Mouse (Mus musculus): ENCODE results near the gene Nusap1.

Gene Nusap1

DNA sequence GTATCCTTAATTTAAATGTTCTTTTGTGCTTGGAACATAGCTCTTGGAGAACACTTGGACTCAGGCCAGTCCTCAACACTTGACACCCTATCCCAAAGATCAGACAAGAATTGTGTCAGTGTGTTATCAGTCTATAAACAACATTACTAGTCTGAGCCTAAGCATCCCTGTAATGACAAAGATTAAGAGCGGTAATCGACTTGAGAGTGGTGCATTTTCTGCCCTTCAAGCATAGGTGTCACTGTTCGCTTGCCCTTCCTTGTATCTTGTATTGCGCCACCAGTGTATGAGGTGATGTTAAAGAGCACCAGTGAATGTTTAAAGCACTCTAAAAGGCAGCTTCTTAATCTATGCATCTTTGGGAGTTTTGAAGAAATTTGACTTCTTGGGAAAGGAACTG, 11.1 kb upstream of the Nusap1 start:
- TF ChIP-seq GATA4 (IDR thresholded peaks at IDR 0.05; ENCODE audit: insufficient replicate concordance, low read length) = no peak

DNA sequence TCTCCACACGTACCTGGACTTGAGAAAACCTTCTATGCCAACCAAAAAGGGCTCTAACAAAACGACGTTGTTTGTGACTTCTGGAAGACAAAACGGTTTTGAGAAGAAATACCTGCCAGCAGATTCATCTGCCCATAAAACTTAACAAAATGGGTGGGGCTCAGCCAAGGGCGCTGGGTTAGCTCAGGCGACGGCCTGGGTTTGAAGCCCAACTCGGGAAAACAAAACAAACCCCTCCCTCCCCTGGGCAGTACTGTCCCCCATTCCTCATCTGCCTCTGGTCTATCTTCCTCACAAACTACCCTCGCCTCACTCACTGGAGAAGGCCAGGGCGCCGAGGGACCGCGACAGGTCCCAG, 278 bp upstream of the Nusap1 start:
- no peak for TF ChIP-seq GATA4 (IDR thresholded peaks at IDR 0.05; ENCODE audit: insufficient replicate concordance, low read length)

GRCm38 (mm10) chr2:119621302-119621701, 3.2 kb downstream of the Nusap1 start:
- TF ChIP-seq GATA4 (IDR thresholded peaks at IDR 0.05; ENCODE audit: insufficient replicate concordance, low read length) = no peak

DNA sequence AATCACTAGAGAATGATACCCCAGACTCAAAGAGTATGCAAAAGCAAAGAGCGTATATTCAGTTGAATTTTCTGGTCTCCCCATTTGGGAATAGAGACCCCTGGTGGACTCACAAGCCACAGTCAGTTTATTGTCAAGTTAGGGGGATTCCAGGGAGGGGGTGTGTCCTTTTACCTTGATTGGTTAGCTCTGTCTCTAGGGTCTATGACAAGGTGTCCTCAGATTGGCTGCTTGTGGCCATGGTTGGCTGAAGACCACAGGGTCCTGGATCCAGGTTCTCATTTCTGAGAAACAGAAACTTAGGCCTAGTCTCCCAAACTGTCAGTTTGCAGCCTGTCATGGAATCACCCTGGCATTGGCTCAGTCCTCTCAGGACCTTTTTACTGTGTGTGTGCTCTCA, 18.7 kb downstream of the Nusap1 start:
- TF ChIP-seq GATA4 (IDR thresholded peaks at IDR 0.05; ENCODE audit: insufficient replicate concordance, low read length) = no peak

- TF ChIP-seq GATA4 (IDR thresholded peaks at IDR 0.05; ENCODE audit: insufficient replicate concordance, low read length) = no peak
These were observed 23.3 kb downstream of the Nusap1 start for GRCm38 (mm10) chr2:119641214-119641912.

DNA sequence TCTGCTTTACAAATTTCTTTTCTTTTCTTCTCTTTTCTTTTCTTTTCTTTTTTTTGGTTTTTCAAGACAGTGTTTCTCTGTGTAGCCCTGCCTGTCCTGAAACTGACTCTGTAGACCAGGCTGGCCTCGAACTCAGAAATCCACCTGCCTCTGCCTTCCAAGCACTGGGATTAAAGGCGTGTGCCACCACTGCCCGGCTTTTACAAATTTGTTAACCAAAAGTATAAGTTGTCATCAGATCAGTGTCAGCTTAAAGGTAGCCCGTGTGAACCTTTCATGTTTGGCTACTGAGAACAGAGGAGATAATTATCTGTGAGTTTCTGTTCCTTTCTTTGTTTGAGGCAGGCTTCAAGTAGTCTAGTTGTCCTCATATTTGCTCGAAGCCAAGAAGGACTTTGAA, 26.2 kb downstream of the Nusap1 start:
- TF ChIP-seq GATA4 (IDR thresholded peaks at IDR 0.05; ENCODE audit: insufficient replicate concordance, low read length) = no peak

- no peak for TF ChIP-seq GATA4 (IDR thresholded peaks at IDR 0.05; ENCODE audit: insufficient replicate concordance, low read length)
These were observed 44.4 kb downstream of the Nusap1 start, which contains the start of gene Ndufaf1 for GRCm38 (mm10) chr2:119662220-119663182. TSS of gene Ndufaf1 (minus strand) at chr2:119662827.

GRCm38 (mm10) chr2:119669010-119669409, 50.9 kb downstream of the Nusap1 start:
- TF ChIP-seq GATA4 (IDR thresholded peaks at IDR 0.05; ENCODE audit: insufficient replicate concordance, low read length) = no peak

DNA sequence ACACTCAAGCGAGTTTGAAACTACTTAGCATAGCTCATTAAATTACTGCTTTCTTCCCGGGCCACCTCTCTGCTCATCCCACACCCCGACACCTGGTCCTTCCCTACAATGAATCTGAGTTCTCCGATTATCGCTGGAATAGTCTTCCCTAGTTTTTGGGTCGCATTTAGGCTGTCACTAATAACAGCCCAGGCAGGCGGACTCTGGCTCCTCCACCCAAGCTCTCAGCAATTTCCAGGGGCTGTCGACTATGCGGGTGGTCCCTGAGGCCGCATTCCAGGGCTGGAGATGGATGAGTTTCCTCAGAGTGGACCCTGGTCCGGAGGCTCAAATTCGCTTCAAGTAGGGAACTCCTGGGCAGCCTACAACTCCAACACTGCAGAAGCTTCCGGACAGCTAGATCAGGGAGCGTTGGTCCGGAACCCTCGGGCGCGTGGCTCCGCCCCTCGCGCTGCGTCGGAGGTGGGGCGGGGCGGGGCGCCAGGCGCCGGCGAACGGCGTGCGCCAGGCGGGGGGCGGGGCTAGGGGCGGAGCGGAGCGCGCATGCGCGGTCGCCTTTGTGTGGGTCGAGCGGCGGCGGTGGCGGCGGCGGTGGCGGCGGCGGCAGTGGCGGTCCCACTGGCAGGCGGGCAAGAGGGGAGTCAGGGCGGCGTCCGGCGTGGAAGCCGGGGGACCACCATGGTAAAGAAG, 56.6 kb downstream of the Nusap1 start, which contains the start of gene Rtf1:
TSS of gene Rtf1 (plus strand) at position 544 of the 690 bp plus-strand sequence.
- TF ChIP-seq GATA4 (IDR thresholded peaks at IDR 0.05; ENCODE audit: insufficient replicate concordance, low read length) = no peak

- TF ChIP-seq GATA4 (IDR thresholded peaks at IDR 0.05; ENCODE audit: insufficient replicate concordance, low read length) = no peak
These were observed 57.2 kb downstream of the Nusap1 start for GRCm38 (mm10) chr2:119675215-119675784.

- no peak for TF ChIP-seq GATA4 (IDR thresholded peaks at IDR 0.05; ENCODE audit: insufficient replicate concordance, low read length)
These were observed 57.7 kb downstream of the Nusap1 start for GRCm38 (mm10) chr2:119675831-119676230.

GRCm38 (mm10) chr2:119683706-119684105, 65.6 kb downstream of the Nusap1 start:
- TF ChIP-seq GATA4 (IDR thresholded peaks at IDR 0.05; ENCODE audit: insufficient replicate concordance, low read length) = no peak

DNA sequence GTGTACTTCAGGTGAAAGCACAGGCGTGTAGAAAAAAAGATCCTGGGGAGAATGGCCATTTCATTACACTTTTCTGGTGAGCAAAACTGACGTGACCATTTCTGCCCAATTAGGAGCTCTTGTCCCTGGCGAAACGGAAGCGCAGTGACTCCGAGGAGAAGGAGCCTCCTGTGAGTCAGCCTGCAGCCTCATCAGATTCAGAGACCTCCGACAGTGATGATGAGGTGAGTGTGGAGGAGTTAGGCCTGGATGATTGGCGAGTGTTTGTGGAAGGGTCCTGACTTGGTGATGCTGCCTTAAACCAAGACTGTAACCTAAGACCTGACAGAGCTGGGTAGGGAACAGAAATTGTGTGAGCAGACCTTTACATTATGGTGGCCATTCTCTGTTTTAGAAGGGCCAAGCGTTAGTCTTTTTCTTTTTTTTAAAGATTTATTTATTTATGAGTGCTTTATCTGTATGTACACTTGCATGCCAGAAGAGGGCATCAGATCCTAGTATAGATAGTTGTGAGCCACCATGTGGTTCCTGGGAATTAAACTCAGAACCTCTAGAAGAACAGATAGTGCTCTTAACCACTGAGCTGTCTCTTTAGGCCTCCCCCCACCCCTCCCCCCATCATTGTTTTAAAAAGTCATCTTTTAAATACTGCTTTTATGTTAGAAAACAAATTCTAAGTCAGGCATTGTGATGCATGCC, 74.1 kb downstream of the Nusap1 start:
- no peak for TF ChIP-seq GATA4 (IDR thresholded peaks at IDR 0.05; ENCODE audit: insufficient replicate concordance, low read length)

DNA sequence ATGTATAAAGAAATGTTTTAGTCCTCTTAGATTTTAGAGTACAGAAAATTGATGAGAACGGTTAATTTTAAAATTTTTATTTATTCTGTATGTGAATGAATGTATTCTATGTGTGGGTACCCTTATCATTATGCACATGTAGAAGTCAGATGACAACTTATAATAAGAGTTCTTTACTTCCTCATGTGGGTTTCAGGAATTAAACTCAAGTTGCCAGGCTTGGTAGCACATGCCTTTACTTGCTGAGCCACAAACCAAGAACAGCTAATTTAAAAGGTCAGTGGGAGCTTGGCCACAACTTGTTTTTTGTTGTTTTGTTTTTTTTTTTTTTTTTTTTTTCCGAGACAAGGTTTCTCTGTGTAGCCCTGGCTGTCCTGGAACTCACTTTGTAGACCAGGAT, 76.7 kb downstream of the Nusap1 start:
- TF ChIP-seq GATA4 (IDR thresholded peaks at IDR 0.05; ENCODE audit: insufficient replicate concordance, low read length) = no peak

DNA sequence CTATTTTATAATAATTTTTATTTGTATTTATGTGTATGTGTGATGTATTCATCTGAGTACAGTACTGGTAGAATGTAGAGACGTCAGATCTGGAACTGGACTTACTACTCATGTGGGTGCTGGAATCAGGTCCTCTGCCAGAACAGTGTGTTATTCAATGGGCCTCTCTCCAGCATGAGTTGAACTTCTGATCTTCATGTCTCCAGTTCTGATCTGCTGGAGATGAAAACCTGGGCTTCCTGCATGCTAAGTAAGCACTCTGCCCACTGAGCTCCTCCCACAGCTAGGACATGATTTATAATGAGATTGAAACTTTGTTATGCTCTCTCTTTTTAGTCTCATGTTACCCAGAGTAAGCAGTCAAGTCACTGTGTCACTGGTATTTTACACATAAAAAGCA, 78.0 kb downstream of the Nusap1 start:
- no peak for TF ChIP-seq GATA4 (IDR thresholded peaks at IDR 0.05; ENCODE audit: insufficient replicate concordance, low read length)
